Mouse (Mus musculus): ENCODE measurements around the gene Mpg.

DNA sequence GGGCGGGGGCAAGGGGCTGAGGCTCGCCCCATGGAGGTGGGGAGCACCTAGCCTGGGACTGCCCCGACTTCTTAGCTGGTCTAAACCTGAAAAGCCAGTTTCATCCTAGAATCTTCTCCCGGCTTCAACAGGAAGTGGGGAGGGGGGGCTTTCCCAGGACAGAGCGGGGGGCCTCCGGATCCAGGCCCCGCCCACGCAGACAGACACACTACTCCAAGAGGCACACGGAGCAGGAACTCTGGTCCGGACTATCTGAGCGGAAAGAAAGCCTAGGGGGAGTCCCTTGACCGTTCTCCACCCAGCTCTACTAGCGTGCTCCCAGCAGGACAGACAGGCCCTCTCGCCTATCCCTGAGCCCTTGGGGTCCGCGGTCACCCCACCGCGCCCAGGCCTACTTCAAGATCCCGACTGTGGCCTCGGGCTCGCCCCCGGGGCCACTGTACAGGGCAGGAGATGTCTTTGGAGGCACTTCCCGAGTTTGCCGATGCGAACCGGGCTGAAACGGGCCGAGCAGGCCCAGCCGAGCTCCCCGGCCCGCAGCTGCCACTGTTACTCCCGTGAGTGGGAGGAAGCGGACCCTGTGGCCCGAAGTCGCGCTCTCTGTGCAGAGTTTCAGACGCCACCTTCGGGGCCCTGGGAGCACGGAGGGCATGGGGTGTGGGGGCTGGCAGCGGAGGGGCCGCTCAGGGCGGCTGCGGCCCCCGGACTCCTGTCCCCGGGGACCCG, 4.9 kb upstream of the Mpg start:
- TF ChIP-seq CTCF (IDR thresholded peaks at IDR 0.05; ENCODE audit: extremely low read depth, insufficient read depth, insufficient read length, insufficient replicate concordance) (no peak), POLR2A (IDR thresholded peaks at IDR 0.05; ENCODE audit: low read depth, low read length) (no peak)

Data from spleen, adult 2 months (tissue).